Mouse (Mus musculus) E14TG2a.4 (cell line): ENCODE results near the gene Hadhb.

ENCODE experiments used
- CTCF ChIP-seq: conservative IDR thresholded peaks from 2 replicates; pipeline ENCODE4 v1.5.1; 2014; ENCODE audit warnings: low read length
- NANOG ChIP-seq: IDR thresholded peaks from 2 replicates; pipeline ENCODE4 v1.6.1; 2014; ENCODE audit warnings: borderline replicate concordance, low read length, mixed read lengths
- POU5F1 ChIP-seq: IDR thresholded peaks from 2 replicates; pipeline ENCODE4 v1.6.1; 2014; ENCODE audit warnings: low read length, borderline replicate concordance

- TF ChIP-seq CTCF, result no peak
- no peak for TF ChIP-seq POU5F1
- no peak for TF ChIP-seq NANOG
Measured at GRCm38 (mm10) chr5:30152413-30152812, 2.6 kb upstream of the Hadhb start.
